Mouse (Mus musculus) bone marrow, adult 2 months (tissue): ENCODE data around the gene Birc7.
A peak's percentile ranks its signal among the peaks of the same experiment; 100 is the strongest.

Experiments used
- CTCF ChIP-seq: fragments of 200-500 bp; IDR thresholded peaks from 2 replicates; pipeline ENCODE4 v1.5.1; 2011; ENCODE audit warnings: low read length, control low read depth; ENCODE audit not compliant: control insufficient read depth, insufficient read depth
- POLR2A ChIP-seq: fragments of 200-500 bp; IDR thresholded peaks from 2 replicates; pipeline ENCODE4 v1.6.1; 2011; ENCODE audit warnings: low read depth, mild to moderate bottlenecking, control low read depth, low read length, borderline replicate concordance; ENCODE audit not compliant: control insufficient read depth

DNA sequence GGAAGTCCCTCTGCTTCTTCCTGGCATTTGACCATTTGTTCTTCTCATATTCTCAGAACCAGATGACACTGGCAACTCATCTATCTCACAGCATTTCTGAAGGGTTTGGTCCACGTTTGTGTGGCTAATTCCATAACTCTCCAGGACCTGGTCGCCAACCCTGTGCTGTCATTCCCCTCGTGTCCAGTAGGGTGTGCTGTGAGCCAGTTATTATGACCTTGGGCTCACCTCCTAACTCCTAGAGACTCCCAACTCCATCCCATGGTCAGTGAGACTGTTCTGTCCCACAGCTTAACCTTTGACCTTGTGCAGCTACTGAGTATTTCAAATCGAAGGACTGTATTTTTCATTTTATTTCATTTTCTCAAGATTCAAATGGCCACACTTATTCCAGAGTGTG, 3.6 kb upstream of the Birc7 start:
- peak; percentile 92 for TF ChIP-seq CTCF
- no peak for TF ChIP-seq POLR2A
